Mouse (Mus musculus): ENCODE data around the gene Cd38. TPM values are rescaled to one million over a fixed set of nuclear protein-coding genes. Genes with fewer than 3 reads are reported as not detected.
A peak's percentile ranks its signal among the peaks of the same experiment; 100 is the strongest.

The Cd38 gene
- total RNA-seq (2021): 10 to 100 TPM; 10.7 to 12.5 TPM
- long read RNA-seq, experiment 1, transcript Cd38-201 (8 exons, 3,270 nt): major isoform, 21 of 21 reads
- long read RNA-seq, experiment 1, partial matches to known transcripts: 0 of 21 reads
- long read RNA-seq, experiment 1, other reads (novel, unspliced or antisense): 0 of 21 reads
- long read RNA-seq, experiment 2, transcript Cd38-201 (8 exons, 3,270 nt): major isoform, 31 of 33 reads
- long read RNA-seq, experiment 2, partial matches to known transcripts: 0 of 33 reads
- long read RNA-seq, experiment 2, other reads (novel, unspliced or antisense): 2 of 33 reads

DNA sequence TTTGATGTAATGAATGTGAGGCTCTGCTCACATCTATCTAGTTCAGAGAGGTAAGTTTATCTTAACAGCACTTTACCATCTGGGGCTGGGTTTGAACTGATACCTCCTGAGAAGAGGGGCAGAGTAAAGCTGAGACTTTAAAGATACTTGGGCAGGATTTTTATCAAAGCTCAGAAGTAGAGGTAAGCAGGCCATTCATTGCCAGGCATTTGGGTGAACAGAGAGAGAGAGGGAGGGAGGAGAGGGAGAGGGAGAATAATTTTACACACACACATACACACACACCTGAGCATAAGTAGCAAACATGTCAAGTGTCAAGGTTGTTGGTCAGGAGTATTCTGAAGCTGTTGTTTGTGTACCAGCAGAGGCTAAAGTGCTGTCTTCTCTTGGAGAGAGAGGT is at the start of gene Cd38:
TSS of gene Cd38 (plus strand) at position 301 of the 400 bp plus-strand sequence.
- intact Hi-C loops (cut with DNase I): loop anchor here (2.0 kb wide), 1 partner anchor 23 kb away; no protein-coding TSS in a partner anchor
- no peak for DNase-seq

DNA sequence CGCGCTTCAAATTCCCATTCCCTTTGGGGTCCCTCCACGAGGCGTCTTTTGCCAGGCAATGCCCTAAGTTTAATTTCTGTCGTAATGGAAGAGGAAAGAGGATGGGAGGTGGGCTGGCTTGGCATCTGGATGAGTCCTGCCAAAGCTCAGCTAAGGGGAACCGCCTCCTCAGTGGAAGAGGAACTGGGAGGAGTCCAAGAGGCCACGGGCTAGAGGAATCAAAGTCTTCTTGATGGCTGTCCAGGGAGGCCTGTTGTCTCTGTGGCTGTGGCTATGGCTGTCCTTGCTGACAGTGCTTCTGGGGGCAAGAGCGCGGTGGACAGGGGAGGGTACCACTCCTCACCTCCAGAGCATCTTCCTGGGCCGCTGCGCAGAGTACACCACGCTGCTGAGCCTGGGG is 49.7 kb upstream of the Cd38 start, which contains the start of gene Bst1:
TSS of gene Bst1 (plus strand) at position 191 of the 400 bp plus-strand sequence.
- DNase-seq: peak in 1 of 2 experiments; percentile 7
- intact Hi-C loops (cut with DNase I): no loop called here

DNA sequence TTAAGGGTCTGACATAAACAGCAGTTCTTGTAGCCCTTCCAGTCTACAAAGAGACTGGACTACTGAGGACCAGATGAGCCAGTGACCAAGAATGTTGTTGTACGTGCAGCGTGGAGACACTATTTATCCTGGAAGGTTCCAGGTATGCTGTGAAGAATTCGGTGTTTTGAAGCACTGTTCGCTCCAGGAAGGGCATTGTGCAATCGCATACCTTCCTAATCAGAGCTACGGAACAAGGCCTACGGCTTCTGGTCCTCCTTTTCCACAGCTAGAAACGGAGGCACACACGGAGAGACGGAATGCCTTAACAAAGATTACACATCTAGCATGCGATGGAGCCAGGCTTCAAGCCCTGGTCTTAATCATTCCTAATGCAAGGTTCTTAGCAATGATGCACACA is 47.6 kb upstream of the Cd38 start:
- no peak for DNase-seq
- intact Hi-C loops (cut with DNase I): no loop called here

DNA sequence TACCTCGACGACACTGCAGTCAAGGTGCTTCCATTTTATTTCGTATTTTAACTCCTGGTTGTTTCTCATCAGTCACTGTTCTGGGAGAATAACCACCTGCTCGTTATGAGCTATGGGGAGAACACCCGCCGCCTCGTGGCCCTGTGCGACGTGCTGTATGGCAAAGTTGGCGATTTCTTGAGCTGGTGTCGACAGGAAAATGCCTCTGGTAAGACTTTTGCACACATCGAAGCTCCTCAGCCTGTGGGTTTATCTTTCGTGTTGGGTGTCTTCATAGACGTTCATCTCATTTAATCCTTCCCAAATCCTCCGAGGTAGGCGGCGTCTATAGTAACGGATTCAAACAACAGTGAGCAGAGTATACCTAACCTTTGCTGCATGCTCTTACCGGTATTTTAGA is 46.8 kb upstream of the Cd38 start, which contains the start of gene Fbxl5:
TSS of gene Fbxl5 (minus strand) at position 101 of the 400 bp plus-strand sequence.
- intact Hi-C loops (cut with DNase I): no loop called here
- no peak for DNase-seq

DNA sequence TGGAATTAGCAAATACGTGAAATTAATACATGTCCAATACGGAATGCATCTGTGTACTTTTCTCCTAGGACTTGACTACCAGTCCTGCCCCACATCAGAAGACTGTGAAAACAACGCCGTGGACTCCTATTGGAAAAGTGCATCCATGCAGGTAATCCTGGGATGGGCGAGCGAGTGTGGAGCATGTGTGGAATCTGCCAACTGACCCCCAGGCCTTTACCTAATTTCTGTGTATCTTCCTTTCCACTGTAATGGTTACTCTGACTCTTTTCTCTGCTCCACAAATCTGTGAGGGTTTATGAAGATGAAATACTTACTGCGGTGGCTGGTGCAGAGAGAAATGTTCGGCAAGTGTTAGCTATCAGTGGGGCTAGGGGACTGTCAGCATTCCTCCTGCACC is 46.2 kb upstream of the Cd38 start:
- DNase-seq: no peak
- intact Hi-C loops (cut with DNase I): no loop called here

DNA sequence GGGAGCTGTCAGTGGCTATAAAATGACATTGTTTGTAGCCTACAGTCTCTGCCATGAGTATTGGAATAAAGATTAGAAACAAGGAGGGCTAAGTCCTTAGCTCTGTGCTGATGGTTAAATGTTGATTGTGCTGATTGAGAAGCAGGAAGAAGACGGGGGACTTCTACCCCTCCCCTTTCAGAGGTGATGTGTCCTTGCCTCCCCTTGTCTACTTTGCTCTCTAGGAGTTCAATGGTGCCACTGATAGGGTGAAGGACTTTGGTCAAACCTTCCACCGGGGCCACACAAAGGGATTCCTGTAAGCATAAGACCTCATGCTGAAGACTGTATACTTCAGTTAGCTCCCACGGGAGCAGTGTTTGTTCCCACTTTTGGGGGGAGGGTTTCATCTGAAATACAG is 45.5 kb upstream of the Cd38 start:
- intact Hi-C loops (cut with DNase I): no loop called here
- DNase-seq: no peak

DNA sequence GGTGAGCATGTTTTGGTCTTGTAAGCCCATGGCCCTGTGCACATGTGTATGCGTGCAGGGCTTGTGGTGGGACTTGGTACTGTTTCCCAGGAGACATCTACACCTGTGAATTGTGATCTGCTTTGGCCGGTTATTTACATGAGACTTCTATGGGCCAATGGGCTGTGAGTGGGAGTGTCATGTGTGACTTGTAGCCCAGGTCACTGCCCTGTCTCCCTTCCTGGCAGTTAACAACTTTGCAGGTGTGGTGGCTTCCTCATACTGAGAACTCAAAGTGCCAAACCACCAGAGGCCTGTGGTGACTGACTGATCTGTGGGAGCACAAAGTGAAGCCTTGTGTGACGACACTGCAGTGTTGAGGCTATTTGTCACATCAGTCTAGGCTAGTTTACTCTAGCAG is 43.8 kb upstream of the Cd38 start:
- DNase-seq: no peak
- intact Hi-C loops (cut with DNase I): no loop called here

DNA sequence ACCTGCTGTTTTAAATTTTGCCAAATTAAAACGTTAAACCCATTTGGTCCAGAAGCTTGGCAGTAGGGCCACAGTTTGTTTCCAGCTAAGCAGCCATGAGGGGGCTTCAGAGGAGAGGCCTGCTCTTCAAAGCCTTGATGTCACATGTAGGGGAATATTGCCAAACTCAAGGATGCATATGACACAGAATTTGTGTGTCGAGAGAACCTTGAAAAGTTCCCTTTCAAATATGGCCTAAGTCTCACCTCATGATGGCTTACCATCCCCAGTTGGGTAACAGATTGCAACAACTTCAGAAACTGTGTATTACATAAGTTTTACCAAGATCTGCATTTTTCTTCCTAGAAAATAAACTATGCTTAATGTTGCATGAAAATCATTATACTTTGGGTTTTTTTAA is 41.5 kb upstream of the Cd38 start:
- intact Hi-C loops (cut with DNase I): no loop called here
- no peak for DNase-seq

DNA sequence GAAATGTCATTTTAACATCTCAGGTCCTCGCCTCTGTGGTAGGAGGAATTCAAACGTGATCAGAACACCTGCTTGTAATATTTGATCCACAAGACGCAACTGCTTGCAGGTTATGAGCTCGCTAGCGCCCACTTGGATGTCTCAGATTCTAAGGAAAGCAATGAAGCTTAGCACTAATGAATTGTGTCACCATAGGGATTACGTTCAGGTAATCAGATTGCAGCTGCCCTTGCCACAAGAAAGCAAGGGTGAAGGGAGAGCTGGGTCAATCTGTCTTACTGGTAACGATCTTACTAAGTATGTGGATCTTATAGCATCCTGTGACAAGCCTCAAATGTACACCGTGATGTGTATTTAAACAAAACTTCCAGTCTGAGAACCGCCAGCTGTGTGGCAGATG is 41.0 kb upstream of the Cd38 start:
- DNase-seq: no peak
- intact Hi-C loops (cut with DNase I): no loop called here

DNA sequence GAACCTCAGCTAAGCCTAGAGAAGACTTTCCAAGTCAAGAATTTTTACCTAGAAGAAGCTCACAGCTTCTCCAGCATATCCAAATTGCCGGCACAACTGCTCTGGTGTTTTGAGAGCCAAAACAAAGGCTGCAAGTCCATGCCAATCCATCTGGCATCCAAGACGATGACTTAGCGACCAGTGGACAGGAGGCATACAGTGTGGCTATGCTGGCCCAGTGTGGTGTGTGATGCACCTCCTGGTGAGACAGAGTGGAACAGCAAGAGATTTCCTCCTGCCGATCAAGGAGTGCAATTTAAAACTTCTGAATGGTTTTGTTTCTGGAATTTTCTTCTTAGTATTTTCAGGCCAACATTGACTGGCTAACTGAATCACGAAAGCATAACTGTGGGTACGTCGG is 31.8 kb upstream of the Cd38 start:
- no peak for DNase-seq
- intact Hi-C loops (cut with DNase I): loop anchor here (5.0 kb wide), 1 partner anchor 211 kb away; no protein-coding TSS in a partner anchor

DNA sequence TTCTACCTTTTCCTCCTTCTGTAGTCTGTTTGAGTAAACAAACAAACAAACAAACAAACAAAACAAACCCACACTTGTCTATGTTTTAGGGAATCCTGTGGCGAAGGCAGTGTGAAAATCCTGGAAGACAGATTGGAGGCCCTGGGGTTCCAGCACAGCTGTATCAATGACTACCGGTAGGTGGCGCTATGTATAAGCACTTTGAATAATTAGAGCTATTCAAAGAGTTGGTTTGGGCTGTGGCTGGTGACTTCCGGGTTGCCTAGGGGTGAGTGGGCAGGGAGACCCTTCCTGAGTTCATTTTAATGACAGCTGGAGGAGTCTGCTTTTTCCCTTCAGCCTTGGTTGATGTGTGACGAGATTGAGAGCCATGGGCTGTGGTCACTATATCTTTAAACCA is 31.0 kb upstream of the Cd38 start:
- peak; percentile 38 to 58 for DNase-seq
- intact Hi-C loops (cut with DNase I): loop anchor here (5.0 kb wide), 1 partner anchor 210 kb away; no protein-coding TSS in a partner anchor

DNA sequence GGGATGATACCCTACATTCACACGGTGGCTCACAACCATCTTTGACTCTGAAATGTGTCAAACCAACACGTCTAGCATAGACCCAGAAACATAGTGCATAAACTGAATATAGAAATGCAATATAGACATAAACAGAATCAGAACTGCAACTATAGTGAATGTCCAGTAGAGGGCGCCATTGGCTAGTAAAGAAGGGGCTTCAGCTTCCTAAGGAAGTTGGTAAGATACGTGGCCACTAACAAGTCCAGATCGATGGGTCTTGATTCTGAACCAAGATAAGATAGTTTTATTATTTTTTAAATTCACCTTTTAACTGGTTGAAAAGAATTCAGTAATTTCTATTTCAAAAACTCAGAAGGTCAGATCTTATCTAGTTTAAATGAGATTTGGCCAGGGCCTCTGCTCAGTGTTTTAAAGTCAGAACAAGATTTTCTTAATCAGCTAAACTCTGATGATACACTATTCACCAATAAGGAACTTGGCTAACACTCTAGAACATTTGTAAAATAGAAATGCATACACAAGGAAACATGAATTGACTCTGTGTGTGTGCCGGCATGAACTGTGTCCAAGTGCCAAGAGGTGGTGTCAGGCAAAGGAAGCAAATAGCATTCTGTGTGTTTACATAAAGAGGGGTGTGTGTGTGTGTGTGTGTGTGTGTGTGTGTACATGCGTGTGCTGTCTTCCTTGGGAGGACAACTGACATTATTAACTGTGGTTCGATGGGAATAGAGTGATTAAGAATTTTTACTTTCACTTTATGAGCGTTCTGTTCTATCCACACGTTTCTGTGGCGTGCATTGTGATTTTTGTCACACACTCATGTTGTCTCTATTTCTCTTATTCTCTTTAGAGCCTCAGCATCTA is 27.0 kb upstream of the Cd38 start:
- intact Hi-C loops (cut with DNase I): loop anchor here (5.0 kb wide), 3 partner anchors 51 to 261 kb away; partner anchors contain the start of gene Prom1

DNA sequence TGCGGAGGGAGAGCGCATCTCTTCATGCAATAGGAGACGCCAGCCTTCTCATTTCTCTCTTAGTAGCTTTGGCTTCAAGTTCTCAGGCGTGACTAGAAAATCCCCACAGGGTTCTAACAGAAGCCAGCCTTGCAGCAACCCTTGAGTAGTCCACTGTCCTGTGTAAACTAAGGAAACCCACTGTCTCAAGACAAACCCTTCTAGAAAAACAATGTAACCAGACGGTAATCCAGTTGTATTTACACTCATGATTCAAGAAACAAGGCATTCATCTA is 26.4 kb upstream of the Cd38 start:
- DNase-seq: no peak

More for the DNA sequence above, 27.0 kb upstream of the Cd38 start:
- DNase-seq: peak; percentile 44 to 69

DNA sequence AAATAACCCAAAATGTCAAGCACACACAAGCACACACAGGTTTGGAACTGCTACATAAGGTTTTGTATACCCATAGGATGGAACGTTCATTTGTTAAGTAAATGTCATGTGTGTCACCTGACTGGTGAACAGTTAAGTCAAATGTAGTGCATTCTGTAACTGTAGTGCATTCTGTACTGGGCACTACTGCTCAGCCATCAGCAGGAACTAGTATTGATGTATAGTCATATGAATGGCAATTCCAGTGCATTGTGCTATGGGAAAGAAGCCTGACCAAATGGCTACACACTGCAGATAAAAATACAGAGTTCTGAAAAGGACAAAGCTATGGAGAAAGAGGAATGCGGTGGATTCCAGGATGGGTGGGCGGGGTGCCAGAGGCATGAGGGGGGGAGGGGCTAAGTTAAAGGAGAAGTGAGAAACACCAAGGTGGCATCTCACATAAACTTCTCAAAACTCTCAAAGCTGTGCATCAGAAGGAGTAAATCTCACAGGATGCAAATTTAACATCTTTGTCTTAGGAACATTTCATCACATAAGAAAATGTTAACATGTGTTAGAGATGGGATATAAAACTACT is 25.7 kb upstream of the Cd38 start:
- intact Hi-C loops (cut with DNase I): loop anchor here (5.0 kb wide), 3 partner anchors 50 to 260 kb away; partner anchors contain the start of gene Prom1

More for the DNA sequence above, 26.4 kb upstream of the Cd38 start:
- intact Hi-C loops (cut with DNase I): loop anchor here (5.0 kb wide), 3 partner anchors 50 to 260 kb away; partner anchors contain the start of gene Prom1

DNA sequence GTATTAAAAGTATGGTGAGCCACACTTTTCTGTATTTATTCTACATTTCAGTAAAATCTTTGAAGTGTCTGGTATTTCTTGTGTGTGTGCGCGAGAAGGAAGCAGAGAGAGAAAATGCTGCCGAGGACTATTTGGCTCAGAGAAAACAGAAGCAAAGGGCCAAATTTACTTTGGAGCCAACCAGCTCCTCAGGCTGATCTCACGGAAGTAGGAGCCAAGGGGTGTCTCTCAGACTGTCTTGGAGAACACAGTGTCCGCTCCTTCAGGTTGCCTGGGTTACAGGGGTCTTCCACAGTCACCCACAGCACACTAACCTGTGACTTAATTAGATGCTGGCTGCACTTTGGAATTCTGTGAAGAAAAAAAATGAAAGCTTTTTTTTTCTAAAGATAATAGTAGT is 23.3 kb upstream of the Cd38 start:
- intact Hi-C loops (cut with DNase I): loop anchor here (2.0 kb wide), 1 partner anchor 24 kb away; the partner anchor contains the start of gene Cd38
- DNase-seq: peak in 1 of 2 experiments; percentile 27

More for the DNA sequence above, 25.7 kb upstream of the Cd38 start:
- no peak for DNase-seq

DNA sequence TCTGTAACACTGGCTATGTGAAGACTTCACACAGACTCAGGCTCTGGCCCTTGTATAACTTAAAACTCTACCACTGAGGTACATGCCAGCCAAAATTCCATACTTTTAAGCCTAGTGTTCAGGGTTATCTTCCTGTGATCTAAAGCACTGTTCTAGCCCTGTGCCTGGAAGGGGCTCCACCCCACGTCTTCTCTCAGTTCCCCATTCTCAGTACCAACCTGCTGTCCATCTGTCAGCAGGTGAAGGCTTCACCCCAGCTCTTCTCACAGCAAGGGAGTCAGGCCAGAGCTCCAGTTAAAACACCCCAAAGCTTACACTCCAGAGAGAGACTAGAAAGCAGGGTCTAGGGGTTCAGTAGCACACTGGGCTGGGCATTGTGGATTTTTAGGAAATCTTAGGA is 22.7 kb upstream of the Cd38 start:
- DNase-seq: no peak
- intact Hi-C loops (cut with DNase I): loop anchor here (2.0 kb wide), 1 partner anchor 23 kb away; the partner anchor contains the start of gene Cd38

DNA sequence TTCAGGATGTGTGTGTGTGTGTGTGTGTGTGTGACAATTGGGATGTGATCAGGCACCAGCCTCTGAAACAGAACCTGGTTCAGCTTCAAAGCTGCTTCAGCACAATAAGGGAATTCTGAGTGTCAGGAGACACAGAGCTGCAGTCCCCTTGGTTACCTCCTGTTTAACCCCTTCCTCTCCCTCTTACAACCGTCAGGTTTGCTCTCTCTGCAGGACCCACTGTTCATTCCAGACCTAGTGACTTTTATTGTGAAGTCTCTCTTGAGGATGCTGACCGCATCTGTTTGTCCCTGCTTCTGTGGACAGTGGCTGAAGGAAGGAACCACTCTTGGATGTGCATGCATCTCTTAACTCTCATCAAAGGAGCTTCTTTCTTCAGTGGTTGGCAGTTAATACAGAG is 22.1 kb upstream of the Cd38 start:
- intact Hi-C loops (cut with DNase I): no loop called here
- DNase-seq: no peak

DNA sequence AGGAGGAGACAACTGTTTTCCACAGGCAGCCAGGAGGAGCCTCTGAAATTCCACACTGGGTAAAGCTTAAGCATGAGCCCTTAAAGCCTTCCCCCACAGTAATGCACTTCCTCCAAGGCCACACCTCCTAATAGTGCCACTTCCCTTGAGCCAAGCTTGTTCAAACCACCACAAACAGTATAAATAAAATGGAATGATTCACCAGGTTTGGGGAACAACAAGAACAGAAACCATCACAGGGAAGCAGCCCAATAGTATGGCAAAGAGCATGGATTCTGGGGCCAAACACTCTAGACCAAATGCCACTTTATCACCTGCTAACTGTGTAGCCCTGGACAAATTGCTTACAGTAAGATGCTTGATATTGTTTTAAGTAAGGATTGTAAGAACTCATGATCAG is 20.8 kb upstream of the Cd38 start:
- intact Hi-C loops (cut with DNase I): no loop called here
- DNase-seq: no peak

DNA sequence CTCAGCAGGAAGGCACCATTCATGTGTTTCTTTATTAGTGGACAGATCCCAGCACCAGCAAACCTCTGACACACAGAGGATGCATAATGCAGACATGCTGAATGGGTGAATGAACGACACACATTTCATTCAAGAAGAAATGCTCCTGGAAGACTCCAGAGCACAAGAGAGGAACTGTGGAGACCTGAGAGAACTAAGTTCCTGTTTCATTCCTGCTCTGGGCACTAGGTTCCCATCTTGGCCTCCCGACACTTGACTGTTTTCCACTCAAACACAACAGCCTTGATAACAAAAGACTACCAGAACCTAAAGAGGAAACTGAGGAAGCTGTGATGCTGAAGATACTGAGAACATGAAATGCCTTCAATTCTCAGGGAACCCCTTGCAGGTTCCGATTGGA is 20.1 kb upstream of the Cd38 start:
- no peak for DNase-seq
- intact Hi-C loops (cut with DNase I): no loop called here

DNA sequence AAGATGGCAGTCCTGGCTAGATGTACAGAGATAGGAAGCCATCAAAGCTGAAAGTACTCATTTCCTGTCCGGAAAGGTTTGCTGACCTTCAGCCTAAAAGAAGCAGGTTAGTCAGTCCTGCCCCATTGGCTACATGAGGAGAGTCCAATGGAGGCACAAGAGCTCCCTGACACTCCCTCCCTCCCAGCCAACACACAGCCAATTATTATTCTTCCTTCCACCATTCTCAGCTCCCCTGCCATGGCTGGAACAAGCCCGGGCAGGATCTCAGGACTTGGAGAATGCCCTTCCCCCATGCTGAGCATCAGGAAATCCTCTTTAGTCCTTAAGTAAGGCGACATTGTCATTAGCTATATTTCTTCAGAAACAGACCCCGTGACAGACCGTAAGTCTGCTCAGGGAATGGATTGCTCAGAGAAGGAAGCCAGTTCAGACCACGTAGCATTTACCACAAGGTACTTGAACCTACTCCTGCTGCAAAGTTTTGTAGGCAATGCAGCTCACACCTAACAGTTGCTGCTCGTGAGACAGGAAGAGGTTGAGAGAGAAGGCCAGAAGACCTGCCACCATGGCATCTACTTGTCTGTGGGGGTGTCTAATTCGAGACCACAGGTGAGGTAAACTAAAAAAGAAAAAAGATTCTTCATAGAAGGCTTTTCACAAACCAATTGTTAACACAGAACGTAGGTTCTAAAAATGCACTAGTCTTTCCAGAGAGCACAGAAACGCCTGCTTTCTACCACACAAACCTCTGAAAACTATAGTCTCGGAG is 15.1 kb upstream of the Cd38 start:
- intact Hi-C loops (cut with DNase I): no loop called here
- DNase-seq: no peak
